14 mouse cellular contexts compared by ENCODE assay signal in the genomic region with DNA sequence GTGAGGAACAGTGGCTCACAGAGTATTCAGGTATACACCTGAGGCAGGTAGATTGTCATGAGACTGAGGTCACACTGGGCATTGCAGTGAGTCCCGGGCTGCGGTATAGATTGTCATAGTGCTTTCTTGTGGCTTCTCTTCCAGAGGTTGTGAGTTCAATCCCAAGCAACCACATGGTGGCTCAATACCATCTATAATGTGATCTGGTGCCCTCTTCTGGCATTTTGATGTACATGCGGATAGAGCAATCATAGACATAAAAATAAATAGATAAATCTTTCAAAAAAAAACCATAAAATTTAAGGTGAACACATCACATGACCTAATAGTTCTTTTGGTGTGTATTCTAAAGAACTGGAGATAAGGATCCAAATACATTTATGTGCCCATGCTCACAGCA.
DNase-seq lines count a peak whose midpoint lies in the region; ATAC-seq and TF ChIP-seq lines count a peak whose summit lies in the region.
"Had no signal": no experiment of that assay in that cellular context is flagged by ENCODE, and none has a peak within 500 bp of the region (broad histone marks: within the 10 kb centered on the region; RNA-seq: fewer than 3 reads in every experiment).

No protein-coding gene starts in this region.

- ATAC-seq in hindbrain, postnatal 0 days = no peak
- no peak for ATAC-seq in midbrain, postnatal 0 days (ENCODE audit: low FRiP score)
- no peak for ATAC-seq in midbrain, embryonic 16.5 days
- no peak for ATAC-seq in stomach, postnatal 0 days (ENCODE audit: low FRiP score, low TSS enrichment)

- TF ChIP-seq EP300 in stomach, postnatal 0 days (optimal IDR thresholded peaks at IDR 0.05) = no peak

- no peaks in the 10 kb centered on the region for H3K27me3 ChIP-seq in hindbrain, postnatal 0 days (ENCODE audit: insufficient read depth, low read length)
- no peaks in the 10 kb centered on the region for H3K27me3 ChIP-seq in hindbrain, embryonic 10.5 days (ENCODE audit: insufficient read depth, poor library complexity, severe bottlenecking)
- H3K27me3 ChIP-seq in midbrain, postnatal 0 days (ENCODE audit: insufficient read depth, low read length) = no peaks in the 10 kb centered on the region
- no peaks in the 10 kb centered on the region; the same call in 1 of the 2 replicates for H3K27me3 ChIP-seq in midbrain, embryonic 16.5 days (ENCODE audit: control insufficient read depth, insufficient read depth, low read depth, low read length)
- no peaks in the 10 kb centered on the region for H3K27me3 ChIP-seq in stomach, postnatal 0 days (ENCODE audit: control insufficient read depth, insufficient read depth, low read length)
- H3K27me3 ChIP-seq: heart, embryonic 13.5 days; hindbrain, embryonic 13.5 days; limb, embryonic 13.5 days had no signal

- 96% methylated on average over 3 of the region's 3 CpGs for WGBS in hindbrain, postnatal 0 days
- WGBS in hindbrain, embryonic 10.5 days = 92% methylated on average over 3 of the region's 3 CpGs
- WGBS in midbrain, postnatal 0 days = 91% methylated on average over 3 of the region's 3 CpGs
- WGBS in midbrain, embryonic 16.5 days = 97% methylated on average over 3 of the region's 3 CpGs
- 90% methylated on average over 3 of the region's 3 CpGs for WGBS in stomach, postnatal 0 days

- H3K27ac ChIP-seq in hindbrain, postnatal 0 days = no peak overlapping the region
- H3K27ac ChIP-seq in hindbrain, embryonic 10.5 days = no peak overlapping the region
- H3K27ac ChIP-seq in midbrain, postnatal 0 days (ENCODE audit: low read depth, low read length) = no peak overlapping the region
- H3K27ac ChIP-seq in midbrain, embryonic 16.5 days (ENCODE audit: low read length) = no peak overlapping the region
- no peak overlapping the region for H3K27ac ChIP-seq in stomach, postnatal 0 days (replicated peaks)
- H3K27ac ChIP-seq: heart, embryonic 13.5 days; hindbrain, embryonic 13.5 days; limb, embryonic 13.5 days had no signal

- H3K4me2 ChIP-seq in hindbrain, postnatal 0 days (ENCODE audit: low read depth, low read length) = no peak overlapping the region
- no peak overlapping the region for H3K4me2 ChIP-seq in midbrain, postnatal 0 days (ENCODE audit: low read depth, low read length, poor library complexity, severe bottlenecking)
- H3K4me2 ChIP-seq in midbrain, embryonic 16.5 days (ENCODE audit: low read length) = no peak overlapping the region
- no peak overlapping the region for H3K4me2 ChIP-seq in stomach, postnatal 0 days (replicated peaks; ENCODE audit: low read depth)
- H3K4me2 ChIP-seq: heart, embryonic 13.5 days; hindbrain, embryonic 13.5 days; limb, embryonic 13.5 days had no signal

- H3K9ac ChIP-seq in hindbrain, postnatal 0 days (replicated peaks; ENCODE audit: low read length) = no peak overlapping the region
- no peak overlapping the region for H3K9ac ChIP-seq in midbrain, postnatal 0 days (replicated peaks; ENCODE audit: low read length, poor library complexity, severe bottlenecking)
- H3K9ac ChIP-seq in midbrain, embryonic 16.5 days (ENCODE audit: low read depth, low read length) = no peak overlapping the region
- H3K9ac ChIP-seq in stomach, postnatal 0 days (ENCODE audit: low read length) = no peak overlapping the region
- H3K9ac ChIP-seq: heart, embryonic 13.5 days; hindbrain, embryonic 13.5 days; limb, embryonic 13.5 days had no signal

- no peaks in the 10 kb centered on the region for H3K9me3 ChIP-seq in hindbrain, postnatal 0 days (ENCODE audit: low read length)
- no peaks in the 10 kb centered on the region for H3K9me3 ChIP-seq in hindbrain, embryonic 10.5 days
- no peaks in the 10 kb centered on the region for H3K9me3 ChIP-seq in midbrain, postnatal 0 days (ENCODE audit: low read length)
- H3K9me3 ChIP-seq in midbrain, embryonic 16.5 days (replicated peaks; ENCODE audit: control insufficient read depth, low read length, poor library complexity, severe bottlenecking) = no peaks in the 10 kb centered on the region
- no peaks in the 10 kb centered on the region for H3K9me3 ChIP-seq in stomach, postnatal 0 days (ENCODE audit: control insufficient read depth, low read length)
- H3K9me3 ChIP-seq: hindbrain, embryonic 13.5 days; limb, embryonic 13.5 days had no signal

- peak; percentile 58 for TF ChIP-seq CTCF in hindbrain, postnatal 0 days (IDR thresholded peaks at IDR 0.05; ENCODE audit: low read depth)
- TF ChIP-seq CTCF in midbrain, postnatal 0 days (IDR thresholded peaks at IDR 0.05) = peak; percentile 62
- TF ChIP-seq CTCF in stomach, postnatal 0 days (IDR thresholded peaks at IDR 0.05; ENCODE audit: low read depth) = peak; percentile 60

- H3K36me3 ChIP-seq in hindbrain, postnatal 0 days (ENCODE audit: insufficient read depth, low read length) = no peaks in the 10 kb centered on the region
- H3K36me3 ChIP-seq in hindbrain, embryonic 10.5 days = no peaks in the 10 kb centered on the region
- H3K36me3 ChIP-seq in midbrain, postnatal 0 days (ENCODE audit: insufficient read depth, low read length) = no peaks in the 10 kb centered on the region
- no peaks in the 10 kb centered on the region for H3K36me3 ChIP-seq in midbrain, embryonic 16.5 days (ENCODE audit: control insufficient read depth, insufficient read depth, low read length)
- H3K36me3 ChIP-seq in stomach, postnatal 0 days (ENCODE audit: control insufficient read depth, insufficient read depth, low read length) = no peaks in the 10 kb centered on the region
- H3K36me3 ChIP-seq: heart, embryonic 13.5 days; hindbrain, embryonic 13.5 days; limb, embryonic 13.5 days had no signal

- H3K4me3 ChIP-seq in hindbrain, postnatal 0 days (ENCODE audit: low read length) = no peak overlapping the region
- no peak overlapping the region for H3K4me3 ChIP-seq in hindbrain, embryonic 10.5 days
- H3K4me3 ChIP-seq in midbrain, postnatal 0 days (ENCODE audit: low read depth, low read length) = no peak overlapping the region
- no peak overlapping the region for H3K4me3 ChIP-seq in midbrain, embryonic 16.5 days (ENCODE audit: low read depth, low read length)
- H3K4me3 ChIP-seq in stomach, postnatal 0 days (ENCODE audit: low read depth, low read length) = no peak overlapping the region
- H3K4me3 ChIP-seq: heart, embryonic 13.5 days; hindbrain, embryonic 13.5 days; limb, embryonic 13.5 days had no signal

- DNase-seq in cerebellum, postnatal 10 days = peak; percentile 25 to 40
- no peak for DNase-seq in cerebellum, adult 18-20 months
- peak; percentile 25 for DNase-seq in hindbrain, postnatal 0 days (ENCODE audit: low spot score)
- DNase-seq in hindbrain, embryonic 10.5 days (ENCODE audit: low spot score) = no peak
- DNase-seq in midbrain, postnatal 0 days (ENCODE audit: low spot score) = no peak
- no peak for DNase-seq in stomach, postnatal 0 days (ENCODE audit: low spot score)
- DNase-seq in kidney, postnatal 36 days = no peak
- DNase-seq: adrenal gland, postnatal 10 days; B cell, adult 2 months; thymus, adult 2 months had no signal

- no peaks in the 10 kb centered on the region for H3K4me1 ChIP-seq in hindbrain, postnatal 0 days (ENCODE audit: insufficient read depth, low read length)
- H3K4me1 ChIP-seq in hindbrain, embryonic 10.5 days (replicated peaks) = no peaks in the 10 kb centered on the region
- no peaks in the 10 kb centered on the region for H3K4me1 ChIP-seq in midbrain, postnatal 0 days (ENCODE audit: insufficient read depth, low read length)
- H3K4me1 ChIP-seq in midbrain, embryonic 16.5 days (ENCODE audit: control insufficient read depth, insufficient read depth, low read length) = no peaks in the 10 kb centered on the region
- H3K4me1 ChIP-seq in stomach, postnatal 0 days (replicated peaks; ENCODE audit: control insufficient read depth, insufficient read depth) = no peaks in the 10 kb centered on the region
- H3K4me1 ChIP-seq: heart, embryonic 13.5 days; limb, embryonic 13.5 days had no signal

Comparison
In these comparisons a context has a peak if more than half of its experiments do, and no peak if none do; other contexts are left out.
1. DNase-seq: peak in cerebellum, postnatal 10 days (2 of 2) and hindbrain, postnatal 0 days (single experiment); none in cerebellum, adult 18-20 months (0 of 2), hindbrain, embryonic 10.5 days (single experiment), midbrain, postnatal 0 days (single experiment), stomach, postnatal 0 days (single experiment) and kidney, postnatal 36 days (0 of 2).
2. Peak in every context shown above with its lines, with median percentiles within 50 percentile points of each other: CTCF ChIP-seq.